ENCODE assay signal across 9 mouse cellular contexts in the genomic region with DNA sequence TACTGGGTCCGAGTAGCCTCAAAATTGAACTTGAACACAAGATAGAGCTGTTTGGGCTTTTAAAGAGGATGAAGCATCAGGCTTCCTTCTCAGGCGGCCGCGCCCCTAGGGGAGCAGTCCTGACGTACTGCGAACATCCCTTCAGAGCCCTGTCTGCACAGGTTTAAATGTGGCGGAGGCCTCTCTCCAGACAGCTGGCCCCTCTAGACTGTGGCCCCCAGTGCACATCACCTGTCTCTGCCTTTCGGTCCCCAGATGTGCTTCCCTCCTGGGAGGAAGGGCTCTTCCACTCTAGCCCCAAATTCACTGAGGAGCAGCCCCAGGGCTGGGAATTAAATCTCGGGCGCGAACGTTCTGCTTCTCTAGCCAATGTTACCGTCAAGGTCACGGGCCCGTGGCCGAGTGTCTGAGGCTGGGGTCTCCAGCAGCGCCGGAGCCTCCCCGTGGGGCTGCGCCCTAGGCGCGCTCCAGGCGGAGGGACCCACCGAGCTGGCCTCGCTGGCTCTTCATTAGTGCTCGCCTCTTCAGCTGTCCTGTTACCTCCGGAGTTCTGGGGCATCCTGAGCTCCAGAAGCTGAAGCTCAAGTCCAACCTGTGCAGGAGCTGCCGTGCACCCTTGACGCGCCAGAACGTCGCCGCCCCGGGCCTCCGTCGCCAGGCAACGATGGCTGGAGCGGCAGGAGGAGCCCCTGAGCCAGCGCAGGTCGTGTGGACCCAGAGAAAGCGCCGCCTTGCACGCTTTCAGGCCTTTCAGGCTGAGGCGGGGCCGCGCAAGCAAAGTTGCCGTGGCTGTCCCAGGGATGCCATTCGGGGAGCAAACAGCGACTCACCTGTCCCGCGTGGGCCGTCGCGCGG. TPM values are rescaled to one million over a fixed set of nuclear protein-coding genes. Genes with fewer than 3 reads are reported as not detected.
DNase-seq lines count a peak whose midpoint lies in the region; ATAC-seq and TF ChIP-seq lines count a peak whose summit lies in the region.
"Had no signal": no experiment of that assay in that cellular context is flagged by ENCODE, and none has a peak within 500 bp of the region (broad histone marks: within the 10 kb centered on the region; RNA-seq: fewer than 3 reads in every experiment).

No protein-coding gene starts in this region.

- 6% methylated on average over 47 of the region's 55 CpGs for WGBS in embryonic facial prominence, embryonic 14.5 days

- no peaks in the 10 kb centered on the region for H3K9me3 ChIP-seq in embryonic facial prominence, embryonic 14.5 days (ENCODE audit: control insufficient read depth, low read length)

- no peak for TF ChIP-seq CTCF in Patski (IDR thresholded peaks at IDR 0.05)

- peak; percentile 14 for DNase-seq in adrenal gland, adult 2 months
- DNase-seq in adrenal gland, postnatal 4 days (ENCODE audit: low spot score in 2 of 2): no peak
- no peak for DNase-seq in Patski (ENCODE audit: low read depth, low spot score)
- peak; percentile 77 for DNase-seq in embryonic facial prominence, embryonic 14.5 days (ENCODE audit: low spot score)
- DNase-seq in kidney, adult 18-20 months: peak; percentile 56
- peak; percentile 56 for DNase-seq in mesoderm, embryonic 11.5 days (ENCODE audit: low read depth, low spot score)
- peak; percentile 17 for DNase-seq in yolk sac, embryonic 10.5 days (ENCODE audit: low spot score)
- DNase-seq in spleen, postnatal 14 days (ENCODE audit: low spot score in 2 of 2): no peak

- H3K4me2 ChIP-seq in embryonic facial prominence, embryonic 14.5 days (ENCODE audit: low read depth, low read length): peak overlapping the region; percentile 98

- POLR2A ChIA-PET in Patski (lab: Charles Lee): interaction anchor here (1.2 kb wide), 1 partner anchor 14 kb away, joined by 4 read pairs; no protein-coding TSS in a partner anchor

- ATAC-seq in Patski: peak; percentile 58
- ATAC-seq in embryonic facial prominence, embryonic 14.5 days (ENCODE audit: low read depth): peak; percentile 88

- H3K36me3 ChIP-seq in embryonic facial prominence, embryonic 14.5 days (ENCODE audit: control insufficient read depth, insufficient read depth, low read length): no peaks in the 10 kb centered on the region

- H3K4me3 ChIP-seq in embryonic facial prominence, embryonic 14.5 days (ENCODE audit: low read depth, low read length): peak overlapping the region; percentile 69

- peak overlapping the region; percentile 52; the same call in 1 of the 2 replicates for H3K27ac ChIP-seq in embryonic facial prominence, embryonic 14.5 days (replicated peaks; ENCODE audit: low read depth, low read length)

- H3K9ac ChIP-seq in embryonic facial prominence, embryonic 14.5 days (ENCODE audit: low read depth, low read length): peak overlapping the region; percentile 79

- peaks cover 11% of the 10 kb centered on the region; the same call in 1 of the 2 replicates for H3K4me1 ChIP-seq in embryonic facial prominence, embryonic 14.5 days (ENCODE audit: control insufficient read depth, insufficient read depth, low read length)

- in situ Hi-C loops in Patski (cut with MboI; ENCODE audit: low pct_unique_long_range_greater_than_20kb): no loop called here

- peaks cover 5% of the 10 kb centered on the region for H3K27me3 ChIP-seq in Patski
- peaks cover 35% of the 10 kb centered on the region for H3K27me3 ChIP-seq in embryonic facial prominence, embryonic 14.5 days (replicated peaks; ENCODE audit: control insufficient read depth, insufficient read depth, low read length)

- CTCF ChIA-PET in Patski (lab: Charles Lee): interaction anchor here (1.3 to 3.2 kb wide), 4 partner anchors 10 to 28 kb away, joined by 3 to 13 read pairs (median 8); no protein-coding TSS in a partner anchor

RNA-seq across cellular contexts. Expression of gene Slc6a17, which starts 0.8 kb away (rescaled TPM):
- 10 to 100 TPM in 1 of 2 experiments, 1 to 10 TPM in 1; 4.3 to 13.3 TPM for total RNA-seq in adrenal gland, adult 2 months (2021)
- 1.8 and 2.8 TPM in 2 replicates for polyA plus RNA-seq in adrenal gland, adult 2 months (2012; rRNA removed)
- total RNA-seq in adrenal gland, postnatal 4 days (2021): 1 to 10 TPM; 3.7 to 3.8 TPM
- polyA plus RNA-seq in Patski (2021): 25.5 TPM
- 4.8 and 4.9 TPM in 2 replicates for polyA plus RNA-seq in embryonic facial prominence, embryonic 14.5 days (2014; fragmentation: Nextera tagmentation; extraction: Ambion mirVana)

RNA-seq across cellular contexts. Expression of gene Ubl4b, which starts 37.9 kb away (rescaled TPM):
- total RNA-seq in adrenal gland, adult 2 months (2021): not detected
- polyA plus RNA-seq in adrenal gland, adult 2 months (2012; rRNA removed): not detected in 2 replicates
- under 1 TPM in 1 of 2 experiments, not detected in 1; 0.22 TPM for total RNA-seq in adrenal gland, postnatal 4 days (2021)
- polyA plus RNA-seq in Patski (2021): not detected
- not detected in 2 replicates for polyA plus RNA-seq in embryonic facial prominence, embryonic 14.5 days (2014; fragmentation: Nextera tagmentation; extraction: Ambion mirVana)
- total RNA-seq: heart, postnatal 14 days had no signal

RNA-seq across cellular contexts. Expression of gene Kcnc4, which starts 57.7 kb away (rescaled TPM):
- 10 to 100 TPM in 1 of 2 experiments, 1 to 10 TPM in 1; 7.4 to 13.6 TPM for total RNA-seq in adrenal gland, adult 2 months (2021)
- polyA plus RNA-seq in adrenal gland, adult 2 months (2012; rRNA removed): 8.6 and 10.0 TPM in 2 replicates
- 10 to 100 TPM; 14.4 to 14.8 TPM for total RNA-seq in adrenal gland, postnatal 4 days (2021)
- polyA plus RNA-seq in Patski (2021): not detected
- 0.94 and 1.3 TPM in 2 replicates for polyA plus RNA-seq in embryonic facial prominence, embryonic 14.5 days (2014; fragmentation: Nextera tagmentation; extraction: Ambion mirVana)

Comparison
In these comparisons a context has a peak if more than half of its experiments do, and no peak if none do; other contexts are left out.
1. DNase-seq: peak in adrenal gland, adult 2 months (single experiment), embryonic facial prominence, embryonic 14.5 days (single experiment), kidney, adult 18-20 months (single experiment), mesoderm, embryonic 11.5 days (single experiment) and yolk sac, embryonic 10.5 days (single experiment); none in adrenal gland, postnatal 4 days (0 of 2), Patski (single experiment) and spleen, postnatal 14 days (0 of 2).